Mouse (Mus musculus) C2C12 (cell line): Measurements from ENCODE around the gene Syf2.

ENCODE experiments used
- CEBPB ChIP-seq: IDR thresholded peaks from one replicate; pipeline ENCODE4 v1.6.1; 2011; ENCODE audit warnings: low read depth, mild to moderate bottlenecking, control low read depth, moderate library complexity
- CTCF ChIP-seq: IDR thresholded peaks from one replicate; pipeline ENCODE4 v1.5.1; 2011; ENCODE audit not compliant: control insufficient read depth, insufficient read depth, insufficient read length
- MAX ChIP-seq: IDR thresholded peaks from one replicate; pipeline ENCODE4 v1.6.1; 2011; ENCODE audit warnings: mild to moderate bottlenecking, control low read depth
- USF1 ChIP-seq: IDR thresholded peaks from one replicate; pipeline ENCODE4 v1.6.1; 2011; ENCODE audit warnings: low read depth, mild to moderate bottlenecking, control low read depth, moderate library complexity

- TF ChIP-seq MAX (no peak), CTCF (no peak), CEBPB (no peak), USF1 (no peak)
Observed at GRCm38 (mm10) chr4:134897256-134897655, 33.4 kb upstream of the Syf2 start.
